Mouse (Mus musculus) kidney, embryonic 15.5 days (tissue): ENCODE measurements at regions not wholly inside any gene's neighbourhood (a gene's known extent, or its start where the extent isn't known, plus 50 kb on each side); places are given as distances from the start of the nearest gene placed in this dataset.

Experiments
- ATAC-seq: fragments of 200-750 bp; cut with Nextera tagmentation; replicated peaks from 2 replicates; pipeline ENCODE4 v1.8.0; 2017; ENCODE audit warnings: moderate TSS enrichment; ENCODE audit not compliant: low FRiP score
- H3K27ac ChIP-seq: fragments of 300-500 bp; sonication (generic); 2 replicates; pipeline ENCODE4 v1.5.1; 2015; ENCODE audit warnings: mild to moderate bottlenecking, inconsistent platforms
- H3K27me3 ChIP-seq: fragments of 300-500 bp; sonication (generic); 2 replicates; pipeline ENCODE4 v1.6.1; 2015; ENCODE audit warnings: inconsistent platforms
- H3K36me3 ChIP-seq: fragments of 300-500 bp; sonication (generic); 2 replicates; pipeline ENCODE4 v1.6.1; 2015; ENCODE audit warnings: inconsistent platforms
- H3K4me1 ChIP-seq: fragments of 300-500 bp; sonication (generic); 2 replicates; pipeline ENCODE4 v1.6.1; 2015; ENCODE audit warnings: inconsistent platforms
- H3K4me2 ChIP-seq: fragments of 300-500 bp; sonication (generic); 2 replicates; pipeline ENCODE4 v1.6.1; 2015; ENCODE audit warnings: moderate library complexity, mild to moderate bottlenecking, inconsistent platforms
- H3K4me3 ChIP-seq: fragments of 300-500 bp; sonication (generic); replicated peaks from 2 replicates; pipeline ENCODE4 v1.5.1; 2015; ENCODE audit warnings: mild to moderate bottlenecking, inconsistent platforms
- H3K9ac ChIP-seq: fragments of 300-500 bp; sonication (generic); 2 replicates; pipeline ENCODE4 v1.6.1; 2015; ENCODE audit warnings: mild to moderate bottlenecking, inconsistent platforms
- H3K9me3 ChIP-seq: fragments of 300-500 bp; sonication (generic); replicated peaks from 2 replicates; pipeline ENCODE4 v1.6.1; 2016; ENCODE audit warnings: inconsistent platforms
- WGBS: fragments of 180-500 bp; shearing (Covaris S2); methylation state at CpG from one replicate; pipeline ENCODE4 v1.1.7; 2015; ENCODE audit warnings: mixed read lengths; 5-methylcytosine and 5-hydroxymethylcytosine counted together

GRCm38 (mm10) chr1:159445465-159445864, 78.1 kb upstream of the Tnr start:
- WGBS, result 56% methylated on average over 1 of the region's 1 CpGs
- no peak overlapping the region for H3K4me3 ChIP-seq
- no peak overlapping the region for H3K9ac ChIP-seq
- H3K4me1 ChIP-seq, result no peaks in the 10 kb centered on the region
- H3K4me2 ChIP-seq, result no peak overlapping the region
- H3K27ac ChIP-seq, result no peak overlapping the region
- no peak for ATAC-seq
- H3K36me3 ChIP-seq, result no peaks in the 10 kb centered on the region
- H3K27me3 ChIP-seq, result no peaks in the 10 kb centered on the region
- H3K9me3 ChIP-seq, result no peaks in the 10 kb centered on the region

DNA sequence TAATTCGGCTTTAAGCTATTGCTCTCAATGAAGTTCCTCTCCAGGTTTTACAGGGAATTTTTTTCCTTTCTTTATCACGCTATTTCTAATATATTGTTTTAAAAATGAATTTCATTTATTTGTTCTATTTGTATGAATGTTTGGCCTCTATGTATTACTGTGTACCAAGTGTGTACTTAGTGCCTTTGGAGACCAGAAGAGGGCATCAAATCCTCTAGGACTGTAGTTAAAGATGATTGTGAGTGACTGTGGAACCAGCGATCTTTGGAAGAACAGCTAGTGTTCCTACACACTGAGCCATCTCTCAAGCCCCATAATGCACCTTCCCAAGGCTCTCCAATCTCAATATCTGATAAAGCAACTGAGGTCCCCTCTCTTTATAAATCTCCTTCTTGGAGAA, 72.1 kb upstream of the Tnr start:
- no peak overlapping the region for H3K4me3 ChIP-seq
- H3K36me3 ChIP-seq, result no peaks in the 10 kb centered on the region
- no peak for ATAC-seq
- H3K9me3 ChIP-seq, result no peaks in the 10 kb centered on the region
- H3K27me3 ChIP-seq, result no peaks in the 10 kb centered on the region
- H3K4me2 ChIP-seq, result no peak overlapping the region
- no peak overlapping the region for H3K9ac ChIP-seq
- no peak overlapping the region for H3K27ac ChIP-seq
- no peaks in the 10 kb centered on the region for H3K4me1 ChIP-seq
- WGBS, result 84% methylated on average over 3 of the region's 3 CpGs

DNA sequence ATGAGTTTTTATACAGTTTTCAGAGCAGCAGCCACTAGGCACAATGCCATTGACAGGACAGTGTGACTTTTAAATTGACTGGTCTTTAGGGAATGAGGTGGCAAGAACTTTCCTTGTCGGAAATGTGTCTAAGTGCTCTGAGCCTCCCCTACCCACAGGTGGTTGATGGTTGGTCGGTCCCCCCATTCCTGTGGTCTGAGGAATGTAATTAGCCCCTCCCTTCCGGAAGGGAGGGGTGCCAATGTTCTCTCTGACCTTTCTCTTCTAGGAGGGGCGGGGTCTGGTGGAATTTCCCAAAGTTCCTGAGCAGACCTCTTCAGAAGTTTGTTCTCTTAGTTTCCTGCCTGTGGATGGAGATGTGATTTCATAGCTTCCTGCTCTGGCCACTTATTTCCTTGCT, 62.7 kb upstream of the Tnr start:
- Histone ChIP-seq H3K4me3 (no peak overlapping the region), H3K4me2 (no peak overlapping the region), H3K36me3 (no peaks in the 10 kb centered on the region), H3K9me3 (no peaks in the 10 kb centered on the region), H3K27ac (no peak overlapping the region), H3K9ac (no peak overlapping the region), H3K27me3 (no peaks in the 10 kb centered on the region), H3K4me1 (no peaks in the 10 kb centered on the region)
- 60% methylated on average over 4 of the region's 4 CpGs for WGBS
- ATAC-seq, result no peak

- H3K4me2 ChIP-seq, result no peak overlapping the region
- H3K4me3 ChIP-seq, result no peak overlapping the region
- H3K27me3 ChIP-seq, result no peaks in the 10 kb centered on the region
- no peaks in the 10 kb centered on the region for H3K9me3 ChIP-seq
- no peaks in the 10 kb centered on the region for H3K4me1 ChIP-seq
- H3K27ac ChIP-seq, result no peak overlapping the region
- no peak overlapping the region for H3K9ac ChIP-seq
- ATAC-seq, result no peak
- no peaks in the 10 kb centered on the region for H3K36me3 ChIP-seq
Measured at GRCm38 (mm10) chr1:159470941-159471340, 52.6 kb upstream of the Tnr start.
